Mouse (Mus musculus): ENCODE results near the gene Cd101.

The Cd101 gene

DNA sequence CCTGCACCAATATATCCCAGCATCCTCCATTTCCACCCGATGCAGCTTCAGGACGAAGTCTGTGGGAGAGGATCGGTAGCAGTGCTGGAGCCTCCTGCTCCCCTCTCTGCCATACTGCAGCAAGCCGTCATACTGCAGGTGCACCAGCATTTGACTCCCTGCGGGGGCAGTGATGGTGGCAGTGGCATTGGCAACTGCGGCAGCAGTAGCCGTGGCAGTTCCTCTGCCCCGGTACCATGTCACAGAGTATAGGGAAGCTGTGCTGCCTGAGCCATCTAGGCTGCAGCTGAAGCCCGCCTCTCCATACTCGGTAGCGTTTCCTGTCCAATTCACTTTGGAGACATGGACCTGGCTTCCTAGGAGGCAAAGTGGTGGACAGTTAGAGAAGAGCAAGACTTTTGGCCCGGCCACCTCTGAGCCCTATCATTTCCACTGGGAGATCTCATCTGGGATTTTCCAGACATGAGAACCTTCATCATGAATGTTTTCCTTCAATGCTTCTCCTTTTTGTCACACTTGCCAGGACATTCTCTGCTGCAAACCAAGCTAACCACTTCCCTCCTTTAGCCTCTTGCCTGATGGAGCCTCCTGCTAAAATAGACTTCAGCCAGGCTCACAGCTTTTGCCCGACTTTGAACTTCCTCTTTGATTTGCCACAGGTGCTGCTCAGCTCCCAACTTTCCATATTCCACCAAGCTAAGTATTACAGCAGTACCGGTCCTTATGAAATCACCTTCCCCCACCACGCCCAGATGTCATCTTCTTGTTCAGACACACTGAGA is 25.6 kb downstream of the Cd101 start:
- no peak for DNase-seq (ENCODE audit: low read depth, low spot score)

DNA sequence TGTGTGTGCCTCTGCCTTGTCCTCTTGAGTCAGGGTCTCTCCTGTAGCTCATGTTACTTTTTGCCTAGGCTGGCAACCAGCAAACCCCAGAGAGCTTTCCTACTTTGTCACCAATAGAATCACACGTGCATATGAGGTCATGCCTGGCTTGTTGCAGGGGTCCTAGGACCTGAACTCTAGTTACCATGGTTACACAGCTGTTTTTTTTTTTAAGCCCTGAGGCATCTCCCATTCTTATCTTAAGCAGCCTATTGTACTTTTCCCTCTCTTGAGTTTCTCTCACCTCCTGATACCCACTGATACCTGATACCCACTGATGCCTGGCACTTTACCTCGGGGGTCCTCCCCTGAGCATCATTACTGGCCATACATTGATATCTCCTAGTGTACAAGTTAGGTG is 29.6 kb downstream of the Cd101 start:
- DNase-seq (ENCODE audit: low read depth, low spot score), result no peak

DNA sequence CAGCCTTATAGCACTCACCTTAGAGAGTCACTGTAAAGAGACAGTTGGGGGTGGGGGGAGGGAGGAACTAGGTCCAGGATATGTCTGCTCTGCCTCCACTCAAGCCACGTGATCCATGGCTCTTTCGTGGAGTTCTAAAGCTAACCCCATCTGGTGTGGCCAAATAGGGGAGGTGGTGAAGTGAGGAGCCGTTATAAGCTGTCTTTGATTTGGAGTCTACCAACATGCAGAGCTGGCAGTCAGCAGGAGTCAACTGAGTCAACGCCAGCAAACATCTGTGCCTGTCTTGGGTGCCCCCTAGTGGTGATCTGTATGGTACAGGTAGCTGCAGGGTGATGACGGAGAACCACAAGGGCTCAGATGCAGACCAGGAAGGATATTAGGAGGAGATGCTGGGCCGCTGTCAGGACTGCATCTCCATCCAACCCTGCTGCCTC is 30.4 kb downstream of the Cd101 start:
- no peak for DNase-seq (ENCODE audit: low read depth, low spot score)

DNA sequence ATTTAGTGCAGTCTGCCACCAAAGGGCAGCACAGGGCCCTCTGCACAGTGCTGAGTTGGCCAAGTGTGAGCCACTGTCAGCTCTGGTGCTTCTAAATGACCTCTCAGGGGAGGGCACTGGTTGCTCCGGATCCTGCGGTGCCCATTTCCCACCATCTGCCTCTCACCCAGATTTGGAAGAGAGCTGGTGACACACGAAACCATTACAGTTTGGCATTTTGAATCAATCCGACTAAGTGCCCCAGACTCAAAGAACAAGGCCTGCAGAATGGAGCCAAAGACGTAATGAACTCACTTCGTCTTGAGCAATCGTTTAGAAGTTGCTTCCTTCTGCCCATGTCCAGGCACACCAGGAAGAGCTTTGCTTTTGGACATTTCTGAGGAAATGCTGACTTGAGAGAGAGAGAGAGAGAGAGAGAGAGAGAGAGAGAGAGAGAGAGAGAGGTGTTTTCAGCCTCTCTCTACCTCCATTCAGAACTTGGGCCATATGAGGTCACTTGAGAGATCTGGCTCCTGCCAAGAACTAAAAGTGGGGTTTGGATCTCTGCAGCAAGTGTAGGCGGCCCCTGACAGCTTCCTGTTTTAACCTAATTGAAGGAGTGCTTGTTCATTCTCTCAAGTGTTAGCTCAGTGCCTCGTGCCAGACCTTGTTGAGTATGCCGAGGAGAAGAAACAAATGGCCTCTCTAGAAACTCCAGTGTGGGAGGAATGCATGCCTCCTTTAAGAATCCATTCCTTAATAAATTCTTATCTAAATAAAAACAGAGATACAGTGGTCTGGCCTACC is 31.4 kb downstream of the Cd101 start:
- peak; percentile 39 for DNase-seq (ENCODE audit: low read depth, low spot score)

DNA sequence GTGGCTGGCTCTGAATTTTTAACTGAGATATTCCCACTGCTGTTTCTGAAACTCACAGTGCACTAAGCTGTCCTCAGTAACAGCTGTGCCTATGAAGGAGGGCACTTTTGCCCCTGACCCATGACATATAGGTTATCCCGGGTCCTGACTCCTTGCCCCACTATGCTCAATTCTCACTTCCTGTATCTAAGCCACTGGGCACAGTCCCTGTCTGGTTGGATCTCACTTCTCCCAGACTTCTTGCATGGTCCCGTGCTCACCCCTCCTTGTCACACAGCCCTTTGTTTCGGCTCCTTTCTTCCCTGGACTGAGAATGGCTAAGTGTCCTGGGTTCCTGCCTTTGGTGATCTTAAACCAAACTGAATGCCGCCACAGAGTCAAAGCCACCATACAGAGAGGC is 35.1 kb downstream of the Cd101 start:
- DNase-seq (ENCODE audit: low read depth, low spot score), result no peak

DNA sequence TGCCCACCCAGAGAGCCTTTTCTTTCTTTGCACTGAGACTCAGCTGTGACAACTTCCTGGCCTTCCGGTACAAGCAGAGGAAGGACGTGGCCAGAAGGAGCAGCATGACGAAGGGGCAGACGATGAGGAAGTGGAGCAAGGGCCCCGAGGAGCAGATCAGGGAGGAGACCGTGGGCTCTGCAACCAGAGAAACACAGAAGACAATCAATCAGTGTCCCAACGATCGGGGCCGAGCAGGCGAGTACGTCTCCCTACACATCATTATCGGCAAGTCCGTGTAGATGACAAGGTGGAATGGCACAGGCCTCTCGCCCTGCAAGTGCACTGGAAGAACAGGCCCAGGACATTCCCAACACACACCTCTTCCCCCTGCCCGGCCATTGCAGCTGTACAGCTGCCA is 35.6 kb downstream of the Cd101 start:
- DNase-seq (ENCODE audit: low read depth, low spot score), result no peak

DNA sequence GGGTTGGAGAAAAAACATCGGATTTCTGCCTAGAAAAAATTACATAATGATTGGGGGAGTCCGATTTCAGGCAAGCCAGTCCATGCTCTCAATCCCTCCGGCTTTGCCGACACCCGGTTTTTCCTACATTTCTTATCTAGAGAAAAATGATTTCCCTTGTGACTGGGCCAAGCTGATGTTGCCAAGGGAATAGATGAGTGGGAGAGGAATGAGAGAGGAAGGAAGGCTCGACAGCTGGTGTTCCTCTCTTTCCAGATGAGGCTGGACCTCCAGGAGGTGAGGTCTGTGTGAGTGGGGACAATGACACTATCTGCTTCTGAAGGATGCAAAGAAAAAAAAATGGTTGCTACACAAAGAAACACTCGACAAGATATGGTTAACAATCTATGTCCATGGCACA is 36.2 kb downstream of the Cd101 start:
- no peak for DNase-seq (ENCODE audit: low read depth, low spot score)

DNA sequence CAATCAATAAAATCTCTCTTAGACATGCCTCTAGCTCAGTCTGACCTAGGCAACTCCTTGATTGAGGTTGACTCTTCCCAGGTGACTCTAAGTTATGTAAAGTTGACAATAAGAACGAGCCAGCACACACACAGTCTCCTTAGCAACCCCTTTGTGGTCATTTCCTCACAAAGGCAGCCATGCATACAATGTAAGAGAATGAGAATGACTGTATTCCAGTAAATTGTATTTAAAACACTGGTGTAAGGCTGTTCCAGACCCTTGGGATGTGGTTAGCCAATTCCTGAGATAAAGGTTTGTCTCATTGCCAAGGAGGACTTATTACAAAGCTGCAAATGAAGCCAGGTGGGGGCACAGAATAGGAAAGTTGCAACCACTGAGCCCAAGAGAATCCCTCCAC is 39.1 kb downstream of the Cd101 start:
- no peak for DNase-seq (ENCODE audit: low read depth, low spot score)

DNA sequence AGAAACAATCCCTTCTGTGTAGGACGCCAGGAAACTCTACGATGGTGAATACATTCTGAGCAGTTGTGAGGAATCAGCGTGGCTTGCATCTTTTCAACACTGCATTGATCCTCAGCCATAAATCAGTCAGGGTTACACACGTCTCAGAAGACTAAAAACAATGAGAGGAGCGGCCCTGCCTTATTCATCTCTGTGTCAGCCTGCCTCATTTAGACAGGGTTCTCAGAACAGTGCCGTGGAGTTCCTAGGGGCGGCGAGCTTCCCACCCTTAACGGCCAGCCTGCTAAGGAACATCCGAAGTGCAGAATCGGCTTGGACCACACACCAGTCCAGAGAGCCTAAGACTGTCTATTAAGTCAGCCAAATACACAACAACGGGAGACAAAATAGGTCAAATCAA is 39.9 kb downstream of the Cd101 start:
- no peak for DNase-seq (ENCODE audit: low read depth, low spot score)

DNA sequence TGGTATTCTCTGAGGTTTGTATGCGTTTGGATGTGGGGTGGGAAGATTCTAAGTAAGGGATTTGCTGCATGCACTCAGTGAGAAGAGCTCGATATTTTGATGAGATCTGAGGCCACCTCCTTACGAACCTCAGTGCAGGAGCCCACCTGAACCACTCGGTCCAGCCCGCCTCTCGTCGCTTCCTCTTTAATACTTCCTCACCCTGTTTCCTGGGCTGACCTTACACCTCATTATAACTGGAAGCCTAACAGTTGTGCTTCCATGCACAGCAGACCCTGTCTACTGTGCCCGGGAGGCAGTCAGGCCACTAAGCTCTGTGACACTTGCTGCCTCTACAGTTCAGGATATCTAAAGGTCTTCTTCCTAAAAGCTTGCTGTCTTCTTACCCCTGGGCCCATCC is 50.1 kb downstream of the Cd101 start:
- DNase-seq (ENCODE audit: low read depth, low spot score), result no peak

DNA sequence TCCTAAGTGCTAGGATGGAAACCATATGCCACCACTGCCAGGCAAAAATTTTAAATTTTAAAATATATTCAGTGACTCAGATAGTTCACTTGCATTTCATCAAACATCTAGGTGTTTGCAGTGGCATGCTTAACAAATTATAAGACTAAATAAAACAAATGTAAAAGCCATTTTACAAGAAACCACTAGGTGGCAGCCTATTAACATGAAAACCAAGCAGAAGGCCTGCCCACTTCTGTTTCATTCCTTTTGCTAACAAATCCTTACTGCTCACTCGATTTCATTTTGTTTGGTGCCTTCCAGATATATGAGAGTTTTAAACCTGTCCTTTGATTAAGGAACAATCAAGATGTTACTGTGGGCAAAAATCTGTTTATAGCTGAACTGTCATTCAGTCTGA is 55.5 kb downstream of the Cd101 start:
- peak; percentile 82 for DNase-seq (ENCODE audit: low read depth, low spot score)

DNA sequence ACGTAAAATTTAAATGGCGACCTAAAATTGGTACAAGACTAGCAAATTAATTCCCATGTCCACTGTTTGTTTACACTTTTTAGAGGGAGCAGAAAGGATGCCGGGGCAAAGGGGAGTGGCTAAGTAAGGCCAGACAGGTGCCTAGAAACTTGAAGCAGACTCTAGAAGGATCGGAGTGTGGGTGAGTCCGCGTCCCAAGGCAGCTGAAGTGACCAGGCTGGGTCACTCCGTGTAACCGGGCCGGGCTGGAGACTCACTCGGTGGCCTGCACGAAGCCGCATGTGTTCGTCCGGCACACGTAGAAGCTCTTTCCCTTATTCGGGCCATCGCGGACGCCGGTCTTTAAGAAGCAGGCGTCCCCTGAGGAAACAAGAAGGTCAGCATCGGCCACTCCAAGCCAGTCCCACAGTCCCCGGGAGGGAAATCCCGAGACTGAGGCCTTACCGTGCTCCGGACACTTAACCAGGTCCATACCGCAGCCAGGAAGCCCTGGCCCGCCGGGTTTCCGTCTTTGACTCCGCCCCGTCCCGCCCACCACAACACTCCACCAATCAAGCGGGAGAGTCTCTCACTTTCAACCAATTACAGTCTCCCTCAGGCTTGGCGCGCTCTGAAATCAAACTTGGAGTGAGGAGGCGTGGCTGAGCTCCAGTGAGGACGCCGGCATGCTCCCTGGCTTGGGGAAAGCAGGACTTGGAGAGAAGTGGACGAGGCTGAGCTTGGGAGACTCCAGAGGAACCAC is 60.0 kb downstream of the Cd101 start, which contains the start of gene Ttf2:
Gene Ttf2, minus strand, starts transcription at position 488 of the 742 bp plus-strand sequence.
- DNase-seq (ENCODE audit: low read depth, low spot score), result peak; percentile 68

DNA sequence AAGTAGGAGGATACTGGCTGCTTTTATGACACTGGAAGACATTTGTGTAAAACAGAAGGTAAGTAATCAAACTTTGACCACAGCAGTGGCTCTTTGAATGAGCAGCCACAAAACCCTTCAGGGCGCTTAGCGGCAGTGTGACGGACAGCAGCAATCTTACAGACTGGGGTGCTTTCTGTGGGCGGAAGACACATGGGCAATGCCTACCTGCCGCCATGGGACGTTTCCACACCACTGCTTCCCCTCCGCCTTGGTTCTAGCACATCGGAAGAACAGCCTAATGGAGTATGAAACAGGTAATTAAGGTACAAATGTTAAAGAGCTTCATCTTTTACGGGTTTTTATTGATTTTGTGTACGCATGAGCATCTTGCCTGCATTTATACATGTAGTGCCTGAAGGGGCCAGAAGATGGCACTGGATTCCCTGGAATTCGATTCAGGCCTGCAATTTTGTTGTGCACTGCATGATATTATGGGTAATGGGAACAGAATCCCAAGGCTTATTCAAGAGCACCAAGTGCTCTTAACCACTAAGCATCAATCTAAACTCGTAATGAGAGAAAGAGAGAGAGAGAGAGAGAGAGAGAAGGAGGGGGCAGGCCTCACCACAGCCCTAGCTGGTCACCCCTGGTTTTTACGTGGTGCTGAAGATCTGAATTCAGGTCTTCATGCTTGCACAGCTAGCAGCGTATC is 65.4 kb downstream of the Cd101 start:
- peak; percentile 27 for DNase-seq (ENCODE audit: low read depth, low spot score)

DNA sequence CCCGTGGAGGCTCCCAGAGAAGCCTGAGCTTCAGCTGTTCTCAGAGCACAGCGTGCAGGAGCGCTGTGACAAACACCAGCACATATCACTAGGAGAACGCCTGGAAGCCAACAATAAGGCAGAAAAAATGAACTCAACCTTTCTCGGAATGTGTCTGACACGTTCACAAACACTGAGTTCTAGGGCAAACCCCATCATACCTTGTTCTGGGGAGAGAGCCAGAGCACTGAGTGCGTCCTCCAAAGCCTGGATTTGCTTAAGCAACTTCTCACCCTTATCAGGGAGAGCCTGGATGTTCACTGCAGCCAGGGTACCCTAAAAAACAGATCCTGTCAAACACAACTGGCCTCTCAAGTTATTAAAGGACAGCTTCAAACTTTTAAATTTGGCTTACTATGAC is 67.9 kb downstream of the Cd101 start:
- DNase-seq (ENCODE audit: low read depth, low spot score), result no peak

DNA sequence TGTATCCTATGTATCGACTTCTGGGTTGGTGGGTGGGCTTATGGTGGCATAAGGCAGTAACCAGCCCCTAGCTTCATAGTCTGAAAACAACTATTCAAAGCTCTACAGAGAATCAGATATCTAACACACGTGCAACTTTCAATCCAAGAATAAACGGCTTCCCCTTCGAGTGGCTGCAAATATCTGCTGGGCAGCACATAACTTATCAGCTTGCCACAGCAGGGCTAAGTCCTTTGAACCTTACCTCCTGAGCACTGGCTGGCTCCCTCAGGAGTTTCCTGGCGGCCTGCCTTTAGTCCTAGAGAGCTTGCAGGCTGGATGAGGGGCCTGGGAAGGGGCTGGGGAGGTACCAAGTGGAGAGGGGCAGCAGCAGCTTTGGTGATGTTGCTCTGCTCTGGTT is 68.3 kb downstream of the Cd101 start:
- DNase-seq (ENCODE audit: low read depth, low spot score), result no peak

DNA sequence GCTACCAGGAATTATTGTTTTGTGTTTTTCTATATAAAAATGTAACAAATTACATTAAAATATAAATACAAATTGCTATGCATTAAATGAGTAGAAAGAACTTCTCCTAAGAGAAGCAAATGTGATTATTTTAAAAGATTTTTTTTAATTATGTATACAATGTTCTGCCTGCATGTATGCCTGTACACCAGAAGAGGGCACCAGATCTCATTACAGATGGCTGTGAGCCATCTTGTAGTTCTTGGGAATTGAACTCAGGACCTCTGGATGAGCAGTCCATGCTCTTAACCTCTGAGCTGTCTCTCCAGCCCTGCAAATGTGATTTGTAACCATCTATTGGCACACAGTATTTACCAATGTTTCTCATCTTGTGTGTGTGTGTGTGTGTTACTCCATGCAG is 74.7 kb downstream of the Cd101 start:
- no peak for DNase-seq (ENCODE audit: low read depth, low spot score)

DNA sequence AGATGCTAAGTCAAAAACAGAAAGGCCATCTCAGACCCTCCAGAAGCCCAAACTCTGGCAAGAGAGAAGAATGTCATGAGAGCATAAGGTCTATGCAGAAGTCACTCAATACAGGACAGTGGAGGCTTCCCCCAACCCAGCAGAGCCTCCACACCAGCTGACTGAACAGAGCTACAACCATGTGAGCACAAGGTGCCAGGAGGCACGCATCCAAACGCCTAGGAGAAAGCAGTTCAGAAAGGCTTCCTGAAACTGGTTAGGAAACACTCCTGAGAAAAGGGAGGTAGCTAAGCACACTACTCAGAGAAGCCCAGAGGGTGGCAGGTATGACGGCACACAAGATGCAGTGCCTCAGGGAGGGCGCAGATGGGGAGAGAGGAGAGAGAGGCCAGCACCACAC is 77.8 kb downstream of the Cd101 start:
- no peak for DNase-seq (ENCODE audit: low read depth, low spot score)

DNA sequence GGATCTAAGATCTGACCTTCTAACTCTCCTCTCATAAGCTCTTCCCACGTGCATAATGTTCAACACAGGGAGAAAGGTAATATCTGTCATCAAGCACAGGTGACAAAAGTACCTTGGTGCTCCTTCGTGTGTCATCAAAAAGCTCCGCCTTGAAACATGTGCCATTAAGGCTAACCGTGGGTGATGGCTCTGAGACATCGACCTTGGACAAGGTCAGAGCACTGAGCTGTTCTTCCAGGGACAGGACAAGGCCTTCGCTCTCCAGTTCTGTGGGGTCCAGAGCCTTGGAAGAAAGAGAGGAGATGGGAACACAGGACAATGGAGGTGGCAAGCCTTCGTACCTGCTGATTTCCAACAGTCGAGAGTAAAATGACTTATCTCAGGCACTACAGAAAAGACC is 82.1 kb downstream of the Cd101 start:
- no peak for DNase-seq (ENCODE audit: low read depth, low spot score)

Data from telencephalon, adult 2 months (tissue).